ENCODE assay signal across 11 mouse cellular contexts in genomic region chr4:114467371-114468094, GRCm38 (mm10).
DNase-seq lines count a peak whose midpoint lies in the region; ATAC-seq lines count a peak whose summit lies in the region.
"Had no signal": no experiment of that assay in that cellular context is flagged by ENCODE, and none has a peak within 500 bp of the region (broad histone marks: within the 10 kb centered on the region; RNA-seq: fewer than 3 reads in every experiment).

No protein-coding gene starts in this region.

- H3K9ac ChIP-seq in heart, embryonic 11.5 days (ENCODE audit: low read depth, low read length): no peak overlapping the region
- no peak overlapping the region for H3K9ac ChIP-seq in kidney, embryonic 15.5 days
- H3K9ac ChIP-seq: liver, embryonic 13.5 days had no signal

- no peaks in the 10 kb centered on the region for H3K9me3 ChIP-seq in heart, embryonic 11.5 days (replicated peaks; ENCODE audit: control insufficient read depth, low read length)
- H3K9me3 ChIP-seq in kidney, embryonic 15.5 days (replicated peaks): no peaks in the 10 kb centered on the region
- H3K9me3 ChIP-seq: liver, embryonic 13.5 days had no signal

- H3K4me1 ChIP-seq in heart, embryonic 11.5 days (ENCODE audit: control insufficient read depth, insufficient read depth, low read length): peaks cover 14% of the 10 kb centered on the region
- peaks cover 15% of the 10 kb centered on the region for H3K4me1 ChIP-seq in kidney, embryonic 15.5 days

- DNase-seq in heart, postnatal 14 days: no peak
- peak; percentile 33 for DNase-seq in urinary bladder, postnatal 14 days (ENCODE audit: low spot score)
- DNase-seq in urinary bladder, adult 18-20 months (ENCODE audit: low spot score in 2 of 2): no peak
- no peak for DNase-seq in natural killer cell, adult 2 months (ENCODE audit: low spot score in 2 of 2)
- no peak for DNase-seq in spleen, adult 18-20 months
- DNase-seq in MN1 (ENCODE audit: low spot score): no peak
- DNase-seq: gastrocnemius, adult 2 months; liver, embryonic 13.5 days; right cerebral cortex, postnatal 4 days had no signal

- 0 out of 2 replicates have a peak, but pooled peaks have one; percentile 40 for ATAC-seq in heart, embryonic 11.5 days (replicated peaks; ENCODE audit: insufficient number of reproducible peaks, low FRiP score, low TSS enrichment)
- peak; percentile 18; the same call in 1 of the 2 replicates for ATAC-seq in kidney, embryonic 15.5 days (replicated peaks; ENCODE audit: low FRiP score)

- peaks cover 49% of the 10 kb centered on the region for H3K27me3 ChIP-seq in heart, embryonic 11.5 days (ENCODE audit: control insufficient read depth, insufficient read depth, low read length)
- no peaks in the 10 kb centered on the region for H3K27me3 ChIP-seq in kidney, embryonic 15.5 days
- H3K27me3 ChIP-seq: liver, embryonic 13.5 days had no signal

- H3K4me2 ChIP-seq in heart, embryonic 11.5 days: peak overlapping the region; percentile 5
- H3K4me2 ChIP-seq in kidney, embryonic 15.5 days: no peak overlapping the region
- H3K4me2 ChIP-seq: liver, embryonic 13.5 days had no signal

- no peaks in the 10 kb centered on the region for H3K36me3 ChIP-seq in heart, embryonic 11.5 days (ENCODE audit: control insufficient read depth, insufficient read depth, low read length)
- no peaks in the 10 kb centered on the region for H3K36me3 ChIP-seq in kidney, embryonic 15.5 days
- H3K36me3 ChIP-seq: liver, embryonic 13.5 days had no signal

- 31% methylated on average over 6 of the region's 6 CpGs for WGBS in heart, embryonic 11.5 days (ENCODE audit: insufficient replicate concordance)
- WGBS in kidney, embryonic 15.5 days: 44% methylated on average over 6 of the region's 6 CpGs

- no peak overlapping the region for H3K27ac ChIP-seq in heart, embryonic 11.5 days (ENCODE audit: low read depth, low read length)
- no peak overlapping the region for H3K27ac ChIP-seq in kidney, embryonic 15.5 days
- H3K27ac ChIP-seq: gastrocnemius, adult 2 months; liver, embryonic 13.5 days had no signal

- no peak overlapping the region for H3K4me3 ChIP-seq in heart, embryonic 11.5 days (ENCODE audit: low read depth, low read length)
- no peak overlapping the region for H3K4me3 ChIP-seq in kidney, embryonic 15.5 days (replicated peaks)
- H3K4me3 ChIP-seq: gastrocnemius, adult 2 months; liver, embryonic 13.5 days had no signal

- intact Hi-C loops in heart, postnatal 14 days (cut with DNase I): no loop called here
